Mouse (Mus musculus) retina, embryonic 14.5 days (tissue): ENCODE data around the gene Ppp2r3a.

Experiments used
- DNase-seq: peaks from one replicate; pipeline ENCODE4 v3.0.0-alpha.2; 2015; ENCODE audit warnings: low spot score

Gene Ppp2r3a

GRCm38 (mm10) chr9:101074332-101075021, 177.1 kb downstream of the Ppp2r3a start:
- peak; percentile 80 for DNase-seq

DNA sequence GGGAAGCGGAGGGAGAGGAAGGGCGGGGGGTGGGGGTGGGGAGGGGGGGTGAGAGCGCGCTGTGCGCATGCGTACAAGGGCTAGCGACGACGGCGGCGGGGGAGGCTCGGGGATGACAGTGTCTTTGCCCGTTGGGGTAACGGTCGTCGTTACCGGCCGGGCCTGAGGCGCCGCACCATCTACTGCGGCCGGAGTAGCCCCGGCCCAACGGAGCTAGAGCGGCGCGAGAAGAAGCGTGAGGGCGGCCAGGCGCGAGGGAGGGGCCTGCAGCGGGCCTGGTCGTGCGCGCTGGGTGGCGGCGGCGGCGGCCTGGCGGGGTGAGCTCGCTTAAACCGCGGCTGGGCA, 177.6 kb downstream of the Ppp2r3a start, which contains the start of gene Msl2:
Gene Msl2 (plus strand): TSS at position 115 of the 345 bp plus-strand sequence.
- DNase-seq, result no peak

- peak; percentile 98 for DNase-seq
Measured at GRCm38 (mm10) chr9:101073041-101073986, 178.3 kb downstream of the Ppp2r3a start.

DNA sequence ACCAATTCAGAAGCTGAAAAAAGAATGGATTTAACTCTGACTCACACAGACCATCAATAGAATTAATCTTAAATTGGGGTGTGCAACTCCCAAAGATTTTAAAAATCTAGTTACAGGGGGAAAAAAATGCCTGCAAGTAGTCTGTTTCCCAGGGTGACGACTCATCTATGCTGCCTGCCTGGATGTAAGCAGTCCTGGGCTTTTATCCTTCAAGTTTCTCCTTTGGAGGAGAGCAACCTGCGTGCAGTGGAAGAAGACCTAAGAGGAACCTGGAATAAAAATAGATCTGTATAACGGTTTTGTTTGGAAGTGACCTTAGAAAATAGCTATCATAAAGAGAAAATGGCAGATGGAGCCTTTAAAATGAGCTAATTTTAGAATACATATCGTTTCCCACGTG, 179.1 kb downstream of the Ppp2r3a start:
- DNase-seq, result no peak

DNA sequence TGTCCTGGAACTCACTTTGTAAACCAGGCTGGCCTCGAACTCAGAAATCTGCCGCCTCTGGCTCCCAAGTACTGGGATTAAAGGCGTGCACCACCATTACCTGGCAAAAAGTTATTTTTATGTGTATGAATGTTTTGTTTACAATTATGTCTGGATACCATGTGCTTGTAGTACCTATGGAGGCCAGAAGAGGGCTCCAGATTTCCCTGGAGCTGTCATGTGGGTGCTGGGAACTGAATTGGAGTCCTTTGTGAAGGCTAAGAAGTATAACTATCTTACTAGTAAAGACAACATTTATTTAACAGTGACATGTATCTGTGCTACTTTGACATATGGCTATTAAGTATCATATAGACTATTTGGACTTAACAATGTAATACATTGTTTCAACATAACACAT, 181.8 kb downstream of the Ppp2r3a start:
- DNase-seq, result no peak

DNA sequence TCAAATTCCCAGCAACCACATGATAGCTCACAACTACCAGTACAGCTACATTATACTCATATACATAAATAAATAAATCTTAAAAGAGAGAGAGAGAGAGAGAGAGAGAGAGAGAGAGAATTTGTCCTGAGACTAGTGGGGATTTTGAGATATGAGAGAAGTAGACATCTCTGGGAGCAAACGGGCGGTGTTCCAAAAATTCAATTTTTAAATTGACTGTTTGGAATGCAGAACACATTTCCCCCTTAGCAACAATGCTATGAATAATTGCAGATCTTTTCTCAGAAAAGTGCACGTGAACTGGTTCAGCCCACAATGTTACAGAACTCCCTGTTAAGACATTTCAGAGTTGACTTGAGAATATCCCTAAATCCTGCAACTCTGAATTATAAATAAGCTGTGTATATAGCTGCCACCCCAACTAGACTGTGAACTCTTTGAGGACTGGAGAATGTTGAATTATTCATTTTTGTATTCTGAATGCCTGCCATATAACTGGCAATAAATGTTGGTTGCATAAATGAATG, 186.5 kb downstream of the Ppp2r3a start:
- DNase-seq, result no peak

- no peak for DNase-seq
Measured at GRCm38 (mm10) chr9:101062253-101062780, 189.3 kb downstream of the Ppp2r3a start.

DNA sequence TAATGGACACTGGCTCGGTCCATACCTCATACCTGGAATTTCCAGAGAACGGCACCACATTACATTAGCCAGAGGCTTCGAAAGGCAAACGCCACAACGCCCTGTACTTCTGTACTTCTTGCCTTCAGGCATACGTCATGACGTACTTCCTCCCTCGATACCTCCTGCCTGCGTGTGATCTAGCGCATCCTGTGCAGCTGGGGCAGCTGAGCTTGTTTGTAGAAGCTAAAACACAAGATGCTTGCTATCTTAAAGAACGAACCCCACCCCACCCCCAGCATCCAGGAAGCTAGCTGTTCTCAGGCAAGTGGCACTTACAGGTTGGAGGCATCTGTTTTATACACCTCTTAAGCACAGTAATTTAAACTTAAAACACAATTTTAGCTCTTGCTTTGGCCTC, 190.6 kb downstream of the Ppp2r3a start:
- DNase-seq, result no peak

DNA sequence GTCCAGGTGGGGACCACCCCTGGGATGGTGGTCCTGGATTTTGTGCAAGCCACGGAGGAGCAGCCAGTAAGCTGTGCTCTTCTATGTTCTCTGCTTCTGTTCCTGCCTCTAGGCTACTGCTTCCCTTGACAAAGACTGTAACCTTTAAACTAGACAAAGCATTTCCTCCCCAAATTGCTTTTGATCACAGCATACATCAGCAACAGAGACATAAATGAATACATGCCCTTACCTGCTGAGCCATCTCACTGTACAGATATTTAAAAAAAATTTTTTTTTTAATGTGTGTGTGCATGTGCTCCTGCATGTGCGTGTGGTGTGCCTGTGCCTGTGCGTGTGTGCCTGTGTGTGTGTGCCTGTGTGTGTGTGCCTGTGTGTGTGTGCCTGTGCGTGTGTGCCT, 194.4 kb downstream of the Ppp2r3a start:
- no peak for DNase-seq
